Mouse (Mus musculus): Measurements from ENCODE around the gene Olfr1315-ps1. TPM values are rescaled to one million over a fixed set of nuclear protein-coding genes. Genes with fewer than 3 reads are reported as not detected.

Olfr1315-ps1 gene
- not detected in 2 replicates for polyA plus RNA-seq (2014; fragmentation: Nextera tagmentation; extraction: Ambion mirVana)

DNA sequence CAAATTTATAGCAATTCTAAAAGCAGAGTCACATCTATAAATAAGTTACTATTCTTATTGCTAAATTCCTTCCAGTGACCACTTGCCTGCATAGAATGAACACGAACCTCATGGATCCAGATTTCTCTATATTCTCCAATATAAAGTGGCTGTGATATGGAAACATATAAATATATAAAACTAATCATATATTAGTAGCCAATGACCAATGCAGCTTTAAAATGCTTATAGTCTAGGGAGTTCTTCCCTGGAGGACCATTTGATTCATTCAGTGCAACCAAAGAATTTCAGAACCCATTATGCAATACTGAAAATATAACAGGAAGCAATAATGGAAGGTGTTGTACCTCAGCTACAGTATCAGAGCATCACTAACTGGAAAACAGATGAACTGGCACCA is at the start of gene Olfr1315-ps1:
Gene Olfr1315-ps1, minus strand, starts transcription at position 101 of the 400 bp plus-strand sequence.
- Histone ChIP-seq H3K4me1 (ENCODE audit: control insufficient read depth, insufficient read depth, low read length) (no peaks in the 10 kb centered on the region), H3K4me3 (replicated peaks; ENCODE audit: low read depth, low read length) (no peak within 1 kb of the TSS), H3K36me3 (ENCODE audit: control insufficient read depth, insufficient read depth, low read length) (no peaks in the 10 kb centered on the region), H3K9me3 (ENCODE audit: control insufficient read depth, low read length) (no peaks in the 10 kb centered on the region), H3K27ac (replicated peaks; ENCODE audit: low read depth, low read length) (no peak within 1 kb of the TSS), H3K9ac (replicated peaks; ENCODE audit: low read length) (no peak within 1 kb of the TSS), H3K27me3 (ENCODE audit: control insufficient read depth, insufficient read depth, low read length) (no peaks in the 10 kb centered on the region), H3K4me2 (ENCODE audit: low read length) (no peak within 1 kb of the TSS)
- DNase-seq (no peak), ATAC-seq (ENCODE audit: low FRiP score, low TSS enrichment) (no peak)
- 83% methylated on average over 1 of the region's 1 CpGs for WGBS

DNA sequence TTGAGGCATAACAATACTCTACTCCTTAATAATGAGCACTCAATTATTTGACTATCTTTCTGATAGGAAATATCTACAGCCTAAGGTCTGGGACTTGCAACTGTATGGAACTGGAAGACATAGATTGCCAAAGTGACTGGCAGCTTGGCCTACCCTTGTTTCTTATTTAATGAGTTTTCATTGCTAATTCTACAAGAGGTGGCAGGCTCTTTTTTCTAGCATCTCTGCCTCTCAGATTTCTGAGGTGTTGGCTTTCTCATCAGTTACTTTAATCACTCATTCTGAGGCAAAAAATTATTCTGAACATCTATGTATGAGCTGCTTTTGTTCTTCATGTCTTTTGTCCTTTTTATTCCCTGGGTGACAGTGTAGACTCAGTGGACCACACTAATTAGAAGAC is 38.7 kb upstream of the Olfr1315-ps1 start, which contains the start of gene Olfr1318:
Gene Olfr1318, plus strand, starts transcription at position 301 of the 400 bp plus-strand sequence.
- Histone ChIP-seq H3K9me3 (ENCODE audit: control insufficient read depth, low read length) (no peaks in the 10 kb centered on the region), H3K27me3 (ENCODE audit: control insufficient read depth, insufficient read depth, low read length) (no peaks in the 10 kb centered on the region), H3K27ac (replicated peaks; ENCODE audit: low read depth, low read length) (no peak within 1 kb of the TSS), H3K4me1 (ENCODE audit: control insufficient read depth, insufficient read depth, low read length) (no peaks in the 10 kb centered on the region), H3K4me2 (ENCODE audit: low read length) (no peak within 1 kb of the TSS), H3K4me3 (replicated peaks; ENCODE audit: low read depth, low read length) (no peak within 1 kb of the TSS), H3K9ac (replicated peaks; ENCODE audit: low read length) (no peak within 1 kb of the TSS), H3K36me3 (ENCODE audit: control insufficient read depth, insufficient read depth, low read length) (no peaks in the 10 kb centered on the region)
- DNase-seq (no peak), ATAC-seq (ENCODE audit: low FRiP score, low TSS enrichment) (no peak)

DNA sequence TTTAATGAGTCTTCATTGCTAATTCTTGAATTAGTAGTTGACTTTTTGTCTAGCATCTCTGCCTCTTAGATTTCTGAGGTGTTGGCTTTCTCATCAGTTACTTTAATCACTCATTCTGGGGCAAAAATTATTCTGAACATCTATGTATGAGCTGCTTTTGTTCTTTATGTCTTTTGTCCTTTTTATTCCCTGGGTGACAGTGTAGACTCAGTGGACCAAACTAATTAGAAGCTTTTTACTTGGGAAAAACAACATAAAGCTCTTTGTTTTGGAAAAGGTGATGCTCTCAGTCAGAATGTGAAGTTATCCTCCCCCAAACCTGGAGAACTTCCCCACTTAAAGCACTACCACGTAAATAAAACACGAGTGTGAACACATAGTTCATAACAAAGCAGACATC is 24.8 kb upstream of the Olfr1315-ps1 start, which contains the start of gene Olfr1317:
Gene Olfr1317, plus strand, starts transcription at position 301 of the 400 bp plus-strand sequence.
- 87% methylated on average over 2 of the region's 2 CpGs for WGBS
- H3K36me3 ChIP-seq (ENCODE audit: control insufficient read depth, insufficient read depth, low read length) = no peaks in the 10 kb centered on the region
- no peak within 1 kb of the TSS for H3K4me3 ChIP-seq (replicated peaks; ENCODE audit: low read depth, low read length)
- H3K27ac ChIP-seq (replicated peaks; ENCODE audit: low read depth, low read length) = no peak within 1 kb of the TSS
- no peak within 1 kb of the TSS for H3K9ac ChIP-seq (replicated peaks; ENCODE audit: low read length)
- no peak for DNase-seq
- no peak for ATAC-seq (ENCODE audit: low FRiP score, low TSS enrichment)
- H3K9me3 ChIP-seq (ENCODE audit: control insufficient read depth, low read length) = no peaks in the 10 kb centered on the region
- no peaks in the 10 kb centered on the region for H3K27me3 ChIP-seq (ENCODE audit: control insufficient read depth, insufficient read depth, low read length)
- H3K4me2 ChIP-seq (ENCODE audit: low read length) = no peak within 1 kb of the TSS
- no peaks in the 10 kb centered on the region for H3K4me1 ChIP-seq (ENCODE audit: control insufficient read depth, insufficient read depth, low read length)

DNA sequence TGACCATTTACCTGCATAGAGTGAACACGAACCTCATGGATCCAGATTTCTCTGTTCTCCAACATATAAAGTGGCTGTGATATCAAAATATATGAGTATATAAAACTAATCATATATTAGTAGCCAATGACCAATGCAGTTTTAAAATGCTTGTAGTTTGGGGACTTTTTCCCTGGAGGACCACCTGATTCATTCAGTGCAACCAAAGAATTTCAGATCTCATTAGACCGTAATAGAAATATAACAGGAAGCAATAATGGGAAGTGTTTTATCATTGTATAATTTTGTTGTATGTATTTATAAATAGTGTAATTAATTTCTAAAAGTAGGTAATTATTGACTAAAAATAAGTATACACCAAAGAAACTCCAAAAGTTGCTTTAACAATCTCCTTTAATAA is 19.6 kb upstream of the Olfr1315-ps1 start, which contains the start of gene Olfr1316:
Gene Olfr1316, minus strand, starts transcription at position 101 of the 400 bp plus-strand sequence.
- H3K27ac ChIP-seq (replicated peaks; ENCODE audit: low read depth, low read length) = no peak within 1 kb of the TSS
- ATAC-seq (ENCODE audit: low FRiP score, low TSS enrichment) = no peak
- no peaks in the 10 kb centered on the region for H3K36me3 ChIP-seq (ENCODE audit: control insufficient read depth, insufficient read depth, low read length)
- H3K4me2 ChIP-seq (ENCODE audit: low read length) = no peak within 1 kb of the TSS
- DNase-seq = no peak
- no peak within 1 kb of the TSS for H3K9ac ChIP-seq (replicated peaks; ENCODE audit: low read length)
- no peak within 1 kb of the TSS for H3K4me3 ChIP-seq (replicated peaks; ENCODE audit: low read depth, low read length)
- no peaks in the 10 kb centered on the region for H3K4me1 ChIP-seq (ENCODE audit: control insufficient read depth, insufficient read depth, low read length)
- H3K9me3 ChIP-seq (ENCODE audit: control insufficient read depth, low read length) = no peaks in the 10 kb centered on the region
- H3K27me3 ChIP-seq (ENCODE audit: control insufficient read depth, insufficient read depth, low read length) = no peaks in the 10 kb centered on the region
- WGBS = 96% methylated on average over 2 of the region's 2 CpGs

DNA sequence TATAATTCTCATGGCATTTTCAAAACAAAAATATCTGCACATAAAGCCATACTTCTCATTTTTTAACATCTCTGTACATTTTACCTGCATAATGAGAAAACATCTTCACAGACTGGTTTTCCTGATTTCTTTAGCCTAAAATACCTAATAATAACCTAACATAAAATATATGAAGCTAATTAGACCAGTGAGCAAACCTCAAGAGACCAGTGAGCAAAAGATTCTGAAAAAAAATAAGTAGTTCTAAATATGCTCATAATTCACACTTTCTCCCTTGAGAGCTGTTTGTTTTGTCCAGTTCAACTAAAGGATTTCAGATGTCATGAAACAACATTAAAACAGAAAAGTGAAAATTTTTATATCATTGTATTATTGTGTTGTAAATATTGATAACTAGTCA is 18.6 kb downstream of the Olfr1315-ps1 start, which contains the start of gene Olfr1314:
Gene Olfr1314, minus strand, starts transcription at position 101 of the 400 bp plus-strand sequence.
- DNase-seq = no peak
- Histone ChIP-seq H3K9me3 (ENCODE audit: control insufficient read depth, low read length) (no peaks in the 10 kb centered on the region), H3K27me3 (ENCODE audit: control insufficient read depth, insufficient read depth, low read length) (no peaks in the 10 kb centered on the region), H3K36me3 (ENCODE audit: control insufficient read depth, insufficient read depth, low read length) (no peaks in the 10 kb centered on the region), H3K4me2 (ENCODE audit: low read length) (no peak within 1 kb of the TSS), H3K9ac (replicated peaks; ENCODE audit: low read length) (no peak within 1 kb of the TSS), H3K4me3 (replicated peaks; ENCODE audit: low read depth, low read length) (no peak within 1 kb of the TSS), H3K4me1 (ENCODE audit: control insufficient read depth, insufficient read depth, low read length) (no peaks in the 10 kb centered on the region), H3K27ac (replicated peaks; ENCODE audit: low read depth, low read length) (no peak within 1 kb of the TSS)
- no peak for ATAC-seq (ENCODE audit: low FRiP score, low TSS enrichment)

DNA sequence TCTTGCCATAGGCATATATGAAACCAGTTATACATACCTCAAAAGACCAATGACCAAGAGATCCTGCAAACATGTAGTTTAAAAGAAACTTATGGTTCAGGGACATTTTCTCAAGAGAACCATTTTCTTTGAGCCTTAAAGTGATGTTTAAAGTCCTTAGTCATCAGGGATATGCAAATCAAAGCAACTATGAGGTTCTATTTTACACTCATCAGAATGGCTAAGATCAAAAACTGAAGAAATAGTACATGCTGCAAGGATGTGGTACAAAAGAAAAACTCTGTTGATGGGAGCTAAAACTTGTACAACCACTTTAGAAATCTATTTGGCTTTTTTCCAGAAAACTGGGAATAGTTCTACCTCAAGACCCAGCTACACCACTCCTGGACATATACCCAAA is 37.5 kb downstream of the Olfr1315-ps1 start, which contains the start of gene Olfr1313:
Gene Olfr1313, minus strand, starts transcription at position 101 of the 400 bp plus-strand sequence.
- DNase-seq (no peak), ATAC-seq (ENCODE audit: low FRiP score, low TSS enrichment) (no peak)
- Histone ChIP-seq H3K4me1 (ENCODE audit: control insufficient read depth, insufficient read depth, low read length) (no peaks in the 10 kb centered on the region), H3K36me3 (ENCODE audit: control insufficient read depth, insufficient read depth, low read length) (no peaks in the 10 kb centered on the region), H3K9ac (replicated peaks; ENCODE audit: low read length) (no peak within 1 kb of the TSS), H3K4me2 (ENCODE audit: low read length) (no peak within 1 kb of the TSS), H3K27me3 (ENCODE audit: control insufficient read depth, insufficient read depth, low read length) (no peaks in the 10 kb centered on the region), H3K4me3 (replicated peaks; ENCODE audit: low read depth, low read length) (no peak within 1 kb of the TSS), H3K9me3 (ENCODE audit: control insufficient read depth, low read length) (no peaks in the 10 kb centered on the region), H3K27ac (replicated peaks; ENCODE audit: low read depth, low read length) (no peak within 1 kb of the TSS)

Other genes starting within 250 kb of the Olfr1315-ps1 start
- not detected in 2 replicates for gene Olfr1305, start 238.3 kb downstream of the Olfr1315-ps1 start, polyA plus RNA-seq (2014; fragmentation: Nextera tagmentation; extraction: Ambion mirVana)
- not detected in 2 replicates for gene Olfr1306, start 199.2 kb downstream of the Olfr1315-ps1 start, polyA plus RNA-seq (2014; fragmentation: Nextera tagmentation; extraction: Ambion mirVana)
- gene Olfr1307, start 166.0 kb downstream of the Olfr1315-ps1 start, polyA plus RNA-seq (2014; fragmentation: Nextera tagmentation; extraction: Ambion mirVana) = 0.01 TPM in 1 of 2 replicates, not detected in the other
- not detected in 2 replicates for gene Olfr1308, start 150.5 kb downstream of the Olfr1315-ps1 start, polyA plus RNA-seq (2014; fragmentation: Nextera tagmentation; extraction: Ambion mirVana)
- gene Olfr1309, start 125.2 kb downstream of the Olfr1315-ps1 start, polyA plus RNA-seq (2014; fragmentation: Nextera tagmentation; extraction: Ambion mirVana) = not detected in 2 replicates
- 0.22 TPM in 1 of 2 replicates, not detected in the other for gene Olfr1310, start 102.7 kb downstream of the Olfr1315-ps1 start, polyA plus RNA-seq (2014; fragmentation: Nextera tagmentation; extraction: Ambion mirVana)
- not detected in 2 replicates for gene Olfr1311, start 91.0 kb downstream of the Olfr1315-ps1 start, polyA plus RNA-seq (2014; fragmentation: Nextera tagmentation; extraction: Ambion mirVana)
- not detected in 2 replicates for gene Olfr1312, start 65.2 kb downstream of the Olfr1315-ps1 start, polyA plus RNA-seq (2014; fragmentation: Nextera tagmentation; extraction: Ambion mirVana)
- gene Olfr1313, start 37.6 kb downstream of the Olfr1315-ps1 start, polyA plus RNA-seq (2014; fragmentation: Nextera tagmentation; extraction: Ambion mirVana) = not detected in 2 replicates
- gene Olfr1314, start 18.7 kb downstream of the Olfr1315-ps1 start, polyA plus RNA-seq (2014; fragmentation: Nextera tagmentation; extraction: Ambion mirVana) = not detected in 2 replicates
- gene Olfr1316, start 19.5 kb upstream of the Olfr1315-ps1 start, polyA plus RNA-seq (2014; fragmentation: Nextera tagmentation; extraction: Ambion mirVana) = not detected in 2 replicates
- not detected in 2 replicates for gene Olfr1317, start 24.9 kb upstream of the Olfr1315-ps1 start, polyA plus RNA-seq (2014; fragmentation: Nextera tagmentation; extraction: Ambion mirVana)
- not detected in 2 replicates for gene Olfr1318, start 38.8 kb upstream of the Olfr1315-ps1 start, polyA plus RNA-seq (2014; fragmentation: Nextera tagmentation; extraction: Ambion mirVana)
- 13.9 and 18.7 TPM in 2 replicates for gene Lpcat4, start 124.0 kb upstream of the Olfr1315-ps1 start, polyA plus RNA-seq (2014; fragmentation: Nextera tagmentation; extraction: Ambion mirVana)
- gene Nutm1, start 143.9 kb upstream of the Olfr1315-ps1 start, polyA plus RNA-seq (2014; fragmentation: Nextera tagmentation; extraction: Ambion mirVana) = 0.05 TPM in 1 of 2 replicates, not detected in the other
- gene Nop10, start 146.5 kb upstream of the Olfr1315-ps1 start, polyA plus RNA-seq (2014; fragmentation: Nextera tagmentation; extraction: Ambion mirVana) = 136 and 182 TPM in 2 replicates
- 18.6 and 25.9 TPM in 2 replicates for gene Slc12a6, start 150.4 kb upstream of the Olfr1315-ps1 start, polyA plus RNA-seq (2014; fragmentation: Nextera tagmentation; extraction: Ambion mirVana)
- gene Gm21985, start 150.9 kb upstream of the Olfr1315-ps1 start, polyA plus RNA-seq (2014; fragmentation: Nextera tagmentation; extraction: Ambion mirVana) = not detected in 2 replicates